Mouse (Mus musculus) ES-Bruce4 (cell line): ENCODE measurements at regions not wholly inside any gene's neighbourhood (a gene's known extent, or its start where the extent isn't known, plus 50 kb on each side); places are given as distances from the start of the nearest gene placed in this dataset.
A peak's percentile ranks its signal among the peaks of the same experiment; 100 is the strongest.

ENCODE experiments used
- H3K27ac ChIP-seq: 2 replicates; pipeline ENCODE4 v1.5.1; 2012; ENCODE audit warnings: low read length, inconsistent platforms; ENCODE audit not compliant: insufficient read depth
- H3K27me3 ChIP-seq: 2 replicates; pipeline ENCODE4 v1.6.1; 2012; ENCODE audit warnings: mild to moderate bottlenecking, low read length, inconsistent platforms; ENCODE audit not compliant: control insufficient read depth, poor library complexity, insufficient read depth, severe bottlenecking
- H3K36me3 ChIP-seq: 2 replicates; pipeline ENCODE4 v1.6.1; 2012; ENCODE audit warnings: inconsistent platforms, mild to moderate bottlenecking, low read length, moderate library complexity; ENCODE audit not compliant: control insufficient read depth, poor library complexity, insufficient read depth, severe bottlenecking
- H3K4me1 ChIP-seq: one replicate; pipeline ENCODE4 v1.8.1; 2011; ENCODE audit warnings: low read length; ENCODE audit not compliant: control insufficient read depth, insufficient read depth
- H3K4me3 ChIP-seq: 2 replicates; pipeline ENCODE4 v1.5.1; 2011; ENCODE audit warnings: low read depth, mild to moderate bottlenecking, low read length
- H3K9ac ChIP-seq: 2 replicates; pipeline ENCODE4 v1.6.1; 2012; ENCODE audit warnings: low read depth, mild to moderate bottlenecking, inconsistent platforms; ENCODE audit not compliant: poor library complexity, severe bottlenecking
- H3K9me3 ChIP-seq: replicated peaks from 2 replicates; pipeline ENCODE4 v1.6.1; 2012; ENCODE audit warnings: mild to moderate bottlenecking, low read length, inconsistent platforms; ENCODE audit not compliant: control insufficient read depth, poor library complexity, insufficient read depth, severe bottlenecking
- CTCF ChIP-seq: IDR thresholded peaks from one replicate; pipeline ENCODE4 v1.8.1; 2011; ENCODE audit warnings: low read depth, low read length
- EP300 ChIP-seq: IDR thresholded peaks from 2 replicates; pipeline ENCODE4 v1.6.1; 2011; ENCODE audit warnings: low read depth, low read length; ENCODE audit not compliant: insufficient read depth
- POLR2A ChIP-seq: IDR thresholded peaks from one replicate; pipeline ENCODE4 v1.8.1; 2011; ENCODE audit warnings: low read length; ENCODE audit not compliant: insufficient read depth

DNA sequence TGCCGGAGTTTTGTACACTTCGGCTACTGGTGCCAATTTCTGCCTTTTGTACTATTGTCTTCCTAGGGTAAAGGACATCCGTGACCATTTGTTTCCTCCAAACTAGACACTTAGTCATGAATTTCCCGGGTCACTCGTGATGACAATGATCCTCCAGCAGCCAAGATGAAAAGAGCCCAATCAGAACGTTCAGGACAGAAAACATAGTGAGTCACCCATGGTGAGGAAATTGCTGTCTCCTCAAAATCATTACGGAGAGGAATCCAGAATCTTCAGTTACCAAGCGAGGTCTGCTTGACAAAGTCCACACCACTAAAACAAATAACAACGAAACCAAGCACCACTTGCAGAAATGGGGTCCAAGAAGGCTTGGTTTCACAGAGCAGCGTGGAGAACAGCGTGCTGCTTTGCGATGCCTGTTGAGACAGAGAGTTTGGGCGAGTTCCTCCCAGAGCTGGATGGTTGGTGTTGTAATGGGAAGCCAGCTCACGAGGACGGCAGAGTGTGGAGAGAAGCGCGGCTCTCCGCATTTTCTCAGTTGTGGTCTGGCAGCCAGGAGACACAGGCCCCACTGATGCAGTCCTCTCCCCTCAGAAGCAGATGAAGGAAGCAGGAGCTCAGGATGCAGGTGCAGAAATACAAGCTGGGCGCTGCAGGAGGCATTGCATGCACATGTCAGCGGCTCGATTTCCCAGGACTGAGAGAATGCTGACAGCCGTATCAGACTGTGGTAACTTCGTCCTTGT, 67.7 kb upstream of the Fbxo11 start:
- Histone ChIP-seq H3K9me3 (no peaks in the 10 kb centered on the region), H3K9ac (no peak overlapping the region), H3K27me3 (no peaks in the 10 kb centered on the region), H3K27ac (no peak overlapping the region), H3K4me3 (no peak overlapping the region), H3K4me1 (no peaks in the 10 kb centered on the region), H3K36me3 (no peaks in the 10 kb centered on the region)
- TF ChIP-seq POLR2A (no peak), CTCF (no peak), EP300 (no peak)

DNA sequence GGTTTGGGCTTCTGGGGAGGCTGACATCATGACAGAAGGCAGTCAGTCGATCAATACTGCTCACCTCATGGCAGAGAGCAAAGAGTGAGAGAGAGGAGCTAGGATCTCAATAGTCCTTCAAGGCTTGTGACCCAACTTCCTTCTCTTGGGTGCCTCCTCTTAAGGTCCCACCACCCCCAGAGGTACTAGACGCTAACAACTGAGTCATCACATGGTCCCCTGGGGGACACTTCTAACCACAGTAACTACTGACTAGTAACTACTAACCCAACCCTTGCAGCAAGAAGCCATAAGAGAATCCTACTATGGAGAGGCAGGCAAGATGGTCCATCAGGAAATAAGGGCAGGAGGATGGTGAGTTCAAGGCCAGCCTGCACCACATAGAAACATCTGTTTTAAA, 69.5 kb upstream of the Fbxo11 start:
- no peak overlapping the region for H3K4me3 ChIP-seq
- H3K9me3 ChIP-seq, result no peaks in the 10 kb centered on the region
- no peak overlapping the region for H3K27ac ChIP-seq
- no peaks in the 10 kb centered on the region for H3K27me3 ChIP-seq
- H3K36me3 ChIP-seq, result no peaks in the 10 kb centered on the region
- no peak overlapping the region for H3K9ac ChIP-seq
- no peak for TF ChIP-seq CTCF
- TF ChIP-seq EP300, result no peak
- TF ChIP-seq POLR2A, result no peak
- H3K4me1 ChIP-seq, result no peaks in the 10 kb centered on the region

DNA sequence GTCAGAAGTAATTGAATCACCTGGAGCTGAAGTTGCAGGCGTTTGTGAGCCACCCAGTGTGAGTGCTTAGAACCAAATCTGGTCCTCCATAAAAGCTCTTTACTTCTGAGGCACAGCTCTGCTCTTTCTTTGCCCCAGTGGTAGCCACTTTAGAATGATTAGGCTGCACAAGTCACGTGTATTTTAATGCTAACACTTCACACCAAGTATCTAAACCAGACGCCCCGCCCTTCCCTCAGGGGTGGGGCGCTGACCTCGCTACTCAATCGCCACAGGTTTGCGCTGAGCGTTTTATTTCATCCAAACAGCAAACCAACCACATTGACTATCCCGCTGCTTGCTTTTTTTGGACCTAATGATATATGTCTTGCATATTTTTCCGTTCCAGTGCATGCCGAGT, 76.4 kb upstream of the Fbxo11 start:
- H3K4me3 ChIP-seq, result no peak overlapping the region
- no peaks in the 10 kb centered on the region for H3K4me1 ChIP-seq
- H3K9me3 ChIP-seq, result no peaks in the 10 kb centered on the region
- 0 out of 2 replicates have a peak overlapping the region, but pooled peaks have one; percentile 15 for H3K27ac ChIP-seq
- no peak overlapping the region for H3K9ac ChIP-seq
- no peak for TF ChIP-seq POLR2A
- no peak for TF ChIP-seq CTCF
- TF ChIP-seq EP300, result no peak
- no peaks in the 10 kb centered on the region for H3K36me3 ChIP-seq
- no peaks in the 10 kb centered on the region for H3K27me3 ChIP-seq

DNA sequence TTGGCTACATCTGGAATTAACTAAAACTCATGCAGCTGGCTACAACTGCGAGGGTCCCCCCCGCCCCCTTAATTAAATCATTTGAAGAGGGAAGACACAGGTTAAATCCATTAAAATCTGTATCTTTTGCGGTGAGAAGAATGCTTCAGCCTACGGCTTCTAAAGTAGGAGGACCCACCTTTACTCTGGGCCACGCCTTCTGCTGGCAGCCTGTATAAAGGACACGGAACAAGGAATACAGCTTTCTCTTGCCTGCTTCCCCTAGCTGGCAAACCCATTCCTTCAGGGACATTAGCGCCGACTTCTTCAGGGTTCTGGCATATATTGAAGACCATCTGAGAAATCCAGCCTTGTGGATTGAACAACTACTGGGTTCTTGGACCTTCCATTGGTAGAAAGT, 76.9 kb upstream of the Fbxo11 start:
- Histone ChIP-seq H3K27me3 (no peaks in the 10 kb centered on the region), H3K36me3 (no peaks in the 10 kb centered on the region), H3K4me3 (no peak overlapping the region), H3K9ac (no peak overlapping the region), H3K9me3 (no peaks in the 10 kb centered on the region), H3K27ac (no peak overlapping the region), H3K4me1 (no peaks in the 10 kb centered on the region)
- TF ChIP-seq CTCF (no peak), POLR2A (no peak), EP300 (no peak)

DNA sequence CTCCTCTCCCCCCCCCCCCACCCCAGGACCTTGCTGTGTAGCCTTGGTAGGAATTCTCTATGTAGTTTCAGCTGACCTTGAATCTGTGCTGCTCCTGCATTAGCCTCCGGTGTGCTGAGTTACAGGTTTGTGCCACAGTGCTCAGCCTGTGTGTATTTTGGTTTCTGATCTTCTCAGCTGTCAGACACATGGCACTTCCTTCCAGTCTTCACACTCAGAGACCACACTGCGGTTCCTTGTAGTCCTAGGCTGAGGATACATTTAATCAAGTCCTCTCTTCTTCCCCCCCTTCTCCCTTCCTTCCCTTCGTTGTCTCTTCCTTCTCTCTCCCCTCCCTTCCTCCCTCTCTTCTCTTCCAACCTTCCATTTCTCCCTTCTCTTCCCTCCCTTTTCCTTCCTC, 77.7 kb upstream of the Fbxo11 start:
- H3K27ac ChIP-seq, result no peak overlapping the region
- H3K36me3 ChIP-seq, result no peaks in the 10 kb centered on the region
- no peaks in the 10 kb centered on the region for H3K27me3 ChIP-seq
- H3K9me3 ChIP-seq, result no peaks in the 10 kb centered on the region
- TF ChIP-seq POLR2A (no peak), CTCF (no peak), EP300 (no peak)
- H3K4me3 ChIP-seq, result no peak overlapping the region
- no peaks in the 10 kb centered on the region for H3K4me1 ChIP-seq
- H3K9ac ChIP-seq, result no peak overlapping the region

DNA sequence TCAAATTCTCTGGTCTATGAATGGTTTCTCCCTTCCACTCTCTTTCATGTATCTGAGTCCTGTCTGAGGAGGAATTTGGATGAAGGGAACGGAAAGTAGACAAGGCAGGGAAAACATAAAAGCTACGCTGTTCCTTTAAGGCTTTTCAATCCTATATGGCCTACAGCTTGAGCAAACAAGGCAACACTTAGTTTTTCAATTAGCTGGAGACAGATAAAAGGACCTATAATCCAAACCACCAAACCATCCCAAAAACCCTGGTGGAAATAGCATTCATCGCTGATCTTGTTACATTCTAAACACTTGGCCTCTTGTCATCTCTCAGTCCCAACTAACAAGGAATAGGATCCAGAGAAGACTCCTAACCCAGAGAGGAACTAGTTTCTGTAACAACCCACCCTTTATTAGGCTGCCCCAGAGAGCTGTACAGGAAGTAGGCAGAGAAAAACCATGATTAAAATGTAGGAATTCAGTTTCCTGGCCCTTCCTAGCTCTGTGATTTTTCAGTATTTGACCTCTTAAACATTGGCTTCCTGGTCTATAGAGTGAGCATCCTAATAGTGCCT, 78.4 kb upstream of the Fbxo11 start:
- Histone ChIP-seq H3K9ac (no peak overlapping the region), H3K4me1 (no peaks in the 10 kb centered on the region), H3K27me3 (no peaks in the 10 kb centered on the region), H3K9me3 (no peaks in the 10 kb centered on the region), H3K27ac (no peak overlapping the region), H3K36me3 (no peaks in the 10 kb centered on the region), H3K4me3 (no peak overlapping the region)
- TF ChIP-seq EP300, result no peak
- no peak for TF ChIP-seq POLR2A
- TF ChIP-seq CTCF, result no peak
